Mouse (Mus musculus): ENCODE data around the gene Slc4a5.

DNA sequence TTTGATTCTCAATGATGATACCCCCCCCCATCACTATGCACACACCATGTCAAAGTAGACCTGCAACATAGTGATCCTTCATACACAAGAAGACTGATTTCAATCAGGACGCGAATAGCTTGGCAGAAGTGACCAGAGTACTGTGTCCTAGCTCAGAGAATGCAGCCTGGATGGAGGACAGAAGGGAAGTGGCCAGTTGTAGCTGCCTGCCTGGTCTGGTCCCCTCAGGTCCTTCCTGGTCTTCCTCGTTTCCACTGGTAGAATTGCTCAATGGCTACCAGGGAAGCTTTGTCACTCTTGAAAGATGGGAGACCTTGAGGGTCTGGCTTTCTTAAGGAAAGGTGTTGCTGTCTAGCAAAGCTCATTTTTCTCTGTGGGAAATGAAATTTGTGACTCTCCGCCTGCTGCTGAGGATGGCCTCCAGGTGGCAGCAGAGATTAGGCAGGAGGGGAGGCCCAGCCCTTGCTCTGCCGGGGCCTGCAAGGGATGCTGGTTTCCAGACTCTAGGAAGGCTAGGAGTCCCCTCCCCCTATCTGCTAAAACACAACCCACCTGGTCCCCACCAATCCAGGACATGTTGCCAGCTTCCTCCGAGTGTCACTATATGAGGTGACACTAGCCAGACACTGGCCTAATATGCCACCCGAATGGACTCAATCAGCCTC is 4.5 kb upstream of the Slc4a5 start:
- TF ChIP-seq CTCF (IDR thresholded peaks at IDR 0.05; ENCODE audit: low read depth) (peak; percentile 89), EP300 (IDR thresholded peaks at IDR 0.05; ENCODE audit: low read depth) (no peak)
